Mouse (Mus musculus) liver, embryonic 14.5 days (tissue): ENCODE measurements around the gene Avil. TPM values are rescaled to one million over a fixed set of nuclear protein-coding genes. Genes with fewer than 3 reads are reported as not detected.

ENCODE experiments used
- ATAC-seq: fragments of 200-750 bp; cut with Nextera tagmentation; 2 replicates; pipeline ENCODE4 v1.8.0; 2017; ENCODE audit warnings: moderate number of reproducible peaks, mild to moderate bottlenecking, moderate library complexity; ENCODE audit not compliant: insufficient read depth
- DNase-seq, 3 experiments: peaks; one replicate each; pipeline ENCODE4 v3.0.0-alpha.2; 2012 to 2013; ENCODE audit warnings: low read depth in 3 of 3, low spot score in 3 of 3
- H3K27ac ChIP-seq: fragments of 300-500 bp; sonication (generic); 2 replicates; pipeline ENCODE4 v1.5.1; 2014; ENCODE audit warnings: moderate library complexity, mild to moderate bottlenecking, control low read depth, inconsistent platforms
- H3K27me3 ChIP-seq: fragments of 300-500 bp; sonication (generic); 2 replicates; pipeline ENCODE4 v1.6.1; 2014; ENCODE audit warnings: mild to moderate bottlenecking, low read length, moderate library complexity; ENCODE audit not compliant: control insufficient read depth, insufficient read depth
- H3K36me3 ChIP-seq: fragments of 300-500 bp; sonication (generic); replicated peaks from 2 replicates; pipeline ENCODE4 v1.6.1; 2014; ENCODE audit warnings: low read depth; ENCODE audit not compliant: control insufficient read depth, insufficient read depth
- H3K4me1 ChIP-seq, 2 experiments: fragments of 200-500 bp in 1 of 2; fragments of 300-500 bp in 1 of 2; sonication (generic) in 1 of 2; replicated peaks; 2 replicates each; pipeline ENCODE4 v1.6.1; 2012 to 2014; ENCODE audit warnings: antibody characterized with exemption in 1 of 2, inconsistent platforms in 1 of 2, low read length in 1 of 2; ENCODE audit not compliant: control insufficient read depth in 2 of 2, insufficient read depth in 2 of 2
- H3K4me2 ChIP-seq: fragments of 300-500 bp; sonication (generic); 2 replicates; pipeline ENCODE4 v1.6.1; 2014; ENCODE audit warnings: low read depth, mild to moderate bottlenecking, control low read depth, moderate library complexity
- H3K4me3 ChIP-seq, 2 experiments: fragments of 200-500 bp in 1 of 2; fragments of 300-500 bp in 1 of 2; sonication (generic) in 1 of 2; 2 replicates each; pipeline ENCODE4 v1.5.1; 2012 to 2014; ENCODE audit warnings: low read depth in 2 of 2, low read length in 2 of 2, mild to moderate bottlenecking in 2 of 2, control low read depth in 1 of 2, inconsistent platforms in 1 of 2, moderate library complexity in 1 of 2; ENCODE audit not compliant: insufficient read depth in 1 of 2
- H3K9ac ChIP-seq: fragments of 300-500 bp; sonication (generic); replicated peaks from 2 replicates; pipeline ENCODE4 v1.6.1; 2014; ENCODE audit warnings: mild to moderate bottlenecking, control low read depth, moderate library complexity
- H3K9me3 ChIP-seq: fragments of 300-500 bp; sonication (generic); 2 replicates; pipeline ENCODE4 v1.6.1; 2016; ENCODE audit warnings: low read length, mixed read lengths; ENCODE audit not compliant: control insufficient read depth
- CTCF ChIP-seq: IDR thresholded peaks from 2 replicates; pipeline ENCODE4 v1.5.1; 2016; ENCODE audit warnings: antibody characterized with exemption, low read depth, control low read depth
- EP300 ChIP-seq: IDR thresholded peaks from 2 replicates; pipeline ENCODE4 v1.6.1; 2016; ENCODE audit warnings: antibody characterized with exemption, low read depth
- WGBS: fragments of 180-500 bp; shearing (Covaris S2); extraction: QIAGEN DNeasy Blood & Tissue Kit; methylation state at CpG from one replicate; pipeline ENCODE4 v1.1.7; 2014; ENCODE audit not compliant: insufficient replicate concordance; 5-methylcytosine and 5-hydroxymethylcytosine counted together
- polyA plus RNA-seq, 2 experiments: library from polyadenylated mRNA; depleted of rRNA in 1 of 2; stranded (reverse) in 1 of 2; unstranded in 1 of 2; fragments of >200 nt; fragmentation: Nextera tagmentation in 1 of 2; extraction: Ambion mirVana in 1 of 2; gene quantifications; 2 replicates each; pipeline versions ENCODE4 v1.2.1 to v1.2.3; 2012 to 2014

Gene Avil
- polyA plus RNA-seq, 2 experiments: 0.03 to 0.12 TPM

- no peaks in the 10 kb centered on the region for H3K27me3 ChIP-seq
- H3K4me3 ChIP-seq: no peak overlapping the region
- TF ChIP-seq EP300 (no peak), CTCF (no peak)
- no peaks in the 10 kb centered on the region for H3K4me1 ChIP-seq
- no peaks in the 10 kb centered on the region for H3K36me3 ChIP-seq
- whole genome bisulfite sequencing: 23% methylated on average over 2 of the region's 2 CpGs
- H3K27ac ChIP-seq: no peak overlapping the region
- ATAC-seq (no peak), DNase-seq (no peak)
- no peak overlapping the region for H3K4me2 ChIP-seq
- no peak overlapping the region for H3K9ac ChIP-seq
- H3K9me3 ChIP-seq: no peaks in the 10 kb centered on the region
These were observed 16.6 kb downstream of the Avil start for GRCm38 (mm10) chr10:127017071-127017470.

DNA sequence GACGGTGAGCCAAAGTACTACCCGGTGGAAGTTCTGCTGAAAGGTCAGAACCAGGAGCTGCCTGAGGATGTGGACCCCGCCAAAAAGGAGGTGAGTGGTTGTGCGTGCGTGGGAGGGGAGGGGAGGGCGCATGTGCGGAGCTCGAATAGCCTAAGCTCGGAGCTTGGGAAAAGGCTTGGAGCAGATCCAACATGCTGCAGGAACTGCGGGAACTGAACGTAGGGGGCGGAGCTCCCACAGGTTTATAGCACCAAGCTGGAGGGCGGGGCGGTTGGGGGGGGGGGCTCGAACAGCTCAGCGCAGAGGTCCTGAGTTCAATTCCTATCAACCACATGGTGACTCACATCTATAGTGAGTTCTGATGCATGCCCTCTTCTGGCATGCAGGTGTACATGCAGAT is 17.9 kb downstream of the Avil start:
- WGBS: 73% methylated on average over 16 of the region's 16 CpGs
- Histone ChIP-seq H3K9me3 (no peaks in the 10 kb centered on the region), H3K4me1 (no peaks in the 10 kb centered on the region), H3K36me3 (no peaks in the 10 kb centered on the region), H3K27me3 (no peaks in the 10 kb centered on the region), H3K4me3 (no peak overlapping the region), H3K9ac (no peak overlapping the region), H3K27ac (no peak overlapping the region), H3K4me2 (no peak overlapping the region)
- ATAC-seq (no peak), DNase-seq (no peak)
- no peak for TF ChIP-seq CTCF
- no peak for TF ChIP-seq EP300

DNA sequence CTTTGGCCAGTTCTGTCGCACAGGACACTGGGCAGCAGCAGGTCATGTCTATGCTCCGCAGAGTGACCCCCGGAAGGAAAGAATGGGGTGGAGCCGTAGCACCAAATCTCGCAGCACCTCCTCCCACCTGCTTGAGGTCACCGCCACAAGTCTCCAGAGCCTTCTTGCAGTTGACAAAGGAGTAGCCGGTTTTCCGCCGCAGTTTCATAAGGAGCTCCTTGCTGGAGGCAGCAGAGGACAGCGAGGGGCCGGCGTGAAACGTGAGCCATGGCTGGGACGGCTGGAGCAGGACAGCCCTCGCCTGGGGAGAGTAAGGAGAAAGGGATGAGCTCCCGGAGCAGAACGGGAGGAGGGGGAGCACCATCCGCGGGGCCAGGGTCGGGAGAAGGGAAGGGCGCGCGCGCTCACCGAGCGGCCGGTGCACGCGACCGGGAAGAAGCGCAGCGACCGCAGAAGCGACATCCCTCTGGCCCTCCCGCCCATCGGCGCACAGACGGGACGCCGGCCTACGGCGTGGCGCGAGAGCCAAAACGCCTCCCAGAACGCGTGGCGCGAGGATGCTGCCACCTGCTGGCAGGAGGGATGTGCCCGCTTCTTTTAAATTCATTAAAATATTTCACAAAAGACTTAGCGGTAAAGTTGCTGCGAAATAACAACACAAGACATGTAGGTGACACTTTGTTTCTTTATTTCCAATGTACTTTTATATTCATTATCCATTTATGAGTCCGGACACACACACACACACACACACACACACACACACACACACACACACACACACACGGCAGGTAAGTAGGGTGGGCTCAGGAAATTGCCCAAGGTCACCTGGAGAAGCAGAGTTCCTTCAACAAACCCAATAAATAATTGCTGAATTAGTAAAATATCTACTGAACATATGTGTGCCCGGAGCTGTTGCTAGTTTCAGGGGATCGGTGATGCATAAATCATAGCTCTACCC is 30.1 kb downstream of the Avil start, which contains the start of gene Tsfm:
Gene Tsfm, minus strand, starts transcription at position 505 of the 961 bp plus-strand sequence.
- H3K4me3 ChIP-seq: peak within 1 kb of the TSS; percentile 66 to 87
- peak within 1 kb of the TSS; percentile 90 for H3K4me2 ChIP-seq
- H3K9ac ChIP-seq: peak within 1 kb of the TSS; percentile 83
- H3K27ac ChIP-seq: no peak within 1 kb of the TSS; the same call in 1 of the 2 replicates
- TF ChIP-seq CTCF (peak; percentile 97), EP300 (no peak; the same call in 1 of the 2 replicates)
- peaks cover 9% of the 10 kb centered on the region for H3K36me3 ChIP-seq
- H3K4me1 ChIP-seq: 0 out of 4 replicates have a peak, but pooled peaks cover 0 to 2% of the 10 kb centered on the region in 2 experiments
- no peaks in the 10 kb centered on the region for H3K9me3 ChIP-seq
- no peaks in the 10 kb centered on the region for H3K27me3 ChIP-seq
- ATAC-seq (peak; percentile 89), DNase-seq (peak; percentile 80 to 84 (median 81))
- 4% methylated on average over 56 of the region's 56 CpGs for WGBS

DNA sequence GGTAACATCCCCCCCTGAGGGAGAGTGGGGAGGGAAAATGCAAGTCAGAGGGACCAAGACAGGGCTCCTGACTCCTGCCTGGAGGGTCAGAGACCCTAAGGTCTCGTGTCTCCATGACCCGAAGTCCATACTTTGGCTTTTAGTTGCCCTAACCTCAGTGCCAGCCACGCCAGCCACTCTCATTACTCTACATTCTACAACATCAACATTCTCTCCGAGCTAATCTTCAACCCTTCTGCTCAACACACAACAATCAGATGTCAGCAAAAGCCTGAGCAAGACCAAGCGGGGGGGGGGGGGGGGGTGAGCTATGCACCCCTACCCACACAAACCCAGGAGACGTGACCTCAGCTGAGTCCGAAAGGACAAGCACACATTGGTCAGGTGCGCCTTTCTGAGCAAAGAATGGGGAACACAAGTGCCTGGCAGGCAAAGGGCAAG is 32.8 kb downstream of the Avil start:
- Histone ChIP-seq H3K27ac (no peak overlapping the region), H3K27me3 (no peaks in the 10 kb centered on the region; the same call in 1 of the 2 replicates), H3K4me2 (no peak overlapping the region), H3K9ac (no peak overlapping the region), H3K4me1 (0 out of 4 replicates have a peak, but pooled peaks cover 0 to 2% of the 10 kb centered on the region in 2 experiments), H3K9me3 (no peaks in the 10 kb centered on the region), H3K36me3 (peaks cover 4% of the 10 kb centered on the region), H3K4me3 (no peak overlapping the region)
- DNase-seq: no peak
- WGBS: 56% methylated on average over 8 of the region's 8 CpGs
- ATAC-seq: no peak
- no peak for TF ChIP-seq CTCF
- no peak for TF ChIP-seq EP300

DNA sequence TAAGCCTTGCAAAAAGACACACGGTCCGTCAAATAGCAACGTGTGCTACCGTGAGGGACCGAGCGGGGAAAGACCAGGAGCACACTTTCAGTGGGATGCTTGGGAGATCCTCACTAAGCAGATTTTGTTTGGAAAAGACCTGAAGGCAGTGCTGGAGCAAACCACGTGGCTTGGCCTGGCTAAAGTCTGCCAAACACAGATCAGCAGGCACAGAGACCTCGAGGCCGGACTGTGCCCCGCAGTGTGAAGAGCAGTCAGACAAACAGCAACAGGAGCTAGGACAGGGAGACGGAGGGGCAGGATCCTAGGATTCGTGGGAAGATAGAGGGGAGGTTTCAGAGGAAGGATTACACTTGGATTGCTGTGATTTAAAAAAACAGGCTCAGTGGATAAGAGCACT is 35.8 kb downstream of the Avil start:
- no peak overlapping the region for H3K27ac ChIP-seq
- H3K4me1 ChIP-seq: no peaks in the 10 kb centered on the region
- H3K9me3 ChIP-seq: no peaks in the 10 kb centered on the region
- no peak overlapping the region for H3K4me2 ChIP-seq
- H3K27me3 ChIP-seq: peaks cover 17% of the 10 kb centered on the region
- no peak overlapping the region for H3K9ac ChIP-seq
- TF ChIP-seq CTCF: no peak
- TF ChIP-seq EP300: no peak
- no peak overlapping the region for H3K4me3 ChIP-seq
- DNase-seq (no peak), ATAC-seq (no peak)
- no peaks in the 10 kb centered on the region for H3K36me3 ChIP-seq
- WGBS: 69% methylated on average over 12 of the region's 12 CpGs
